Mouse (Mus musculus): ENCODE data around the gene Mylk. TPM values are rescaled to one million over a fixed set of nuclear protein-coding genes. Genes with fewer than 3 reads are reported as not detected.

Gene Mylk
- polyA plus RNA-seq, 1 experiment, result 2,043 TPM

- DNase-seq (ENCODE audit: low spot score), result no peak
Measured at GRCm38 (mm10) chr16:34985031-34985346, 240.0 kb downstream of the Mylk start.

GRCm38 (mm10) chr16:34986211-34986825 is 241.3 kb downstream of the Mylk start:
- DNase-seq (ENCODE audit: low spot score), result no peak

GRCm38 (mm10) chr16:34991365-34991764 is 246.4 kb downstream of the Mylk start:
- no peak for DNase-seq (ENCODE audit: low spot score)

GRCm38 (mm10) chr16:34992854-34993253 is 247.8 kb downstream of the Mylk start:
- DNase-seq (ENCODE audit: low spot score), result no peak

- no peak for DNase-seq (ENCODE audit: low spot score)
Measured at GRCm38 (mm10) chr16:34993694-34994330, 248.8 kb downstream of the Mylk start.

GRCm38 (mm10) chr16:34994641-34995141 is 249.7 kb downstream of the Mylk start:
- DNase-seq (ENCODE audit: low spot score), result no peak

- DNase-seq (ENCODE audit: low spot score), result no peak
Measured at GRCm38 (mm10) chr16:34996133-34996532, 251.1 kb downstream of the Mylk start.

- no peak for DNase-seq (ENCODE audit: low spot score)
Measured at GRCm38 (mm10) chr16:34997052-34997451, 252.0 kb downstream of the Mylk start.

GRCm38 (mm10) chr16:34997576-34997975 is 252.6 kb downstream of the Mylk start:
- no peak for DNase-seq (ENCODE audit: low spot score)

- DNase-seq (ENCODE audit: low spot score), result no peak
Measured at GRCm38 (mm10) chr16:34999016-34999415, 254.0 kb downstream of the Mylk start.

- no peak for DNase-seq (ENCODE audit: low spot score)
Measured at GRCm38 (mm10) chr16:34999986-35000385, 255.0 kb downstream of the Mylk start.

GRCm38 (mm10) chr16:35000923-35001560 is 256.0 kb downstream of the Mylk start:
- DNase-seq (ENCODE audit: low spot score), result no peak

GRCm38 (mm10) chr16:35004356-35004755 is 259.3 kb downstream of the Mylk start:
- no peak for DNase-seq (ENCODE audit: low spot score)

GRCm38 (mm10) chr16:35004756-35005155 is 259.7 kb downstream of the Mylk start:
- no peak for DNase-seq (ENCODE audit: low spot score)

GRCm38 (mm10) chr16:35006251-35006650 is 261.2 kb downstream of the Mylk start:
- no peak for DNase-seq (ENCODE audit: low spot score)

- DNase-seq (ENCODE audit: low spot score), result no peak
Measured at GRCm38 (mm10) chr16:35007361-35007760, 262.4 kb downstream of the Mylk start.

GRCm38 (mm10) chr16:35008447-35008846 is 263.4 kb downstream of the Mylk start:
- no peak for DNase-seq (ENCODE audit: low spot score)

GRCm38 (mm10) chr16:35013501-35013900 is 268.5 kb downstream of the Mylk start:
- no peak for DNase-seq (ENCODE audit: low spot score)

GRCm38 (mm10) chr16:35016491-35016890 is 271.5 kb downstream of the Mylk start:
- DNase-seq (ENCODE audit: low spot score), result no peak

- DNase-seq (ENCODE audit: low spot score), result no peak
Measured at GRCm38 (mm10) chr16:35018470-35018974, 273.5 kb downstream of the Mylk start.

GRCm38 (mm10) chr16:35021903-35022241 is 276.9 kb downstream of the Mylk start:
- no peak for DNase-seq (ENCODE audit: low spot score)

- DNase-seq (ENCODE audit: low spot score), result peak; percentile 96
Measured at GRCm38 (mm10) chr16:35022242-35023137, 277.5 kb downstream of the Mylk start, which contains the start of gene Hacd2. Gene Hacd2 (plus strand): TSS chr16:35022428.

Measured in urinary bladder, adult 2 months (tissue).